Mouse (Mus musculus) retina, postnatal 7 days (tissue): ENCODE results near the gene Ppm1l.

Source experiments
- DNase-seq: peaks from one replicate; pipeline ENCODE4 v3.0.0-alpha.2; 2012; ENCODE audit warnings: low read depth, low spot score

Ppm1l gene

DNA sequence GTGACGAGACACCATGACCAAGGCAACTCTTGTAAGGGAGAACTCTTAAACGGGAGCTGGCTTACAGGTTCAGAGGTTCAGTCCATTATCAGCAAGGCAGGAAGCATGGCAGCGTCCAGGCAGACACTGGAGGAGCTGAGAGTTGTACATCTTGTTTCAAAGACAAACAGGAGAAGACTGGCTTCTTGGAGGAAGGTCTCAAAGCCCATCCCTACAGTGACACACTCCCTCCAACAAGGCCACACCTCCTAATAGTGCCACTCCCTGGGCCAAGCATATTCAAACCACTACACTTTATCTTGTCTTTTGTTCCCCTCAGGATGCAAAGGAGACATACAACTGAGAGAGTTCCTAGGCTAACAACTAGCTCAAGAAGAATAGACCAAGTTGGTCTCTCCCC is 279.5 kb downstream of the Ppm1l start:
- no peak for DNase-seq

DNA sequence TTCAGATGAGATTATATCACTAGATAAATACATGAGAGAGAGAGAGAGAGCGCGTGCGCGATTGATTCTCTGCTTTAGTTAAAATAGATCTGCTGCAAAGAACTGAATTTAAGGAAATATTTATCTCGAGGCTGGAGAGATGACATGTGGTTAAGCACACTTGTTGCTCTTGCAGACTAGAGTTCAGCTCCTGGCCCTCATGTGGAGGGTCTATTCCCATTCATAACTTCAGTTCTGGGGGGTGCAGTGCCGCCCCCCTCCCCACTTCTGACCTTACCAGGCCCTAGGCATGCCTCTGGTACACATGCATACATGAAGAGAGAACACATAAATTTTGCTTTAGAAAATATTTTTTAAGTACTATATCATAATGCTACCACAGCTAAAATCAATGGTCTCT is 280.6 kb downstream of the Ppm1l start:
- DNase-seq = no peak

DNA sequence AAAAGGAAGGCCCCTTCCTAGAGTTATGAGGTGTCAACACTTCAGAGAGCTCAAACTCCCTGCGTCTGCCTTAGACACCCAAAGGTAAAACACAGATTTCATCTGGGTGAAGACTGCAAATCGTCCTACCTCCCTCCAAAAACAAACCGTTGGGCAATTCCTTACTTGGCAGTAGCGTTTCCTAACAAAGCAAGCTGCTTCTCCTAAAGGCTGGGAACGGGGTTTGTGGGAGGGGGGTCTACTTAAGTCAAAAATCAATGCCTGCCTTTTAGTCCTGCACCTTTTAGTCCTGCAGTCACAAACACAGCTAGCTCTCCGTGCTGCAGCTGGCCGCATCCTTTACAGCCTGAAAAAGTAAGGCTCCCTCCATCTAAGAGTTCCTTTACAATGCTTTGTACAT is 281.2 kb downstream of the Ppm1l start:
- DNase-seq = no peak

DNA sequence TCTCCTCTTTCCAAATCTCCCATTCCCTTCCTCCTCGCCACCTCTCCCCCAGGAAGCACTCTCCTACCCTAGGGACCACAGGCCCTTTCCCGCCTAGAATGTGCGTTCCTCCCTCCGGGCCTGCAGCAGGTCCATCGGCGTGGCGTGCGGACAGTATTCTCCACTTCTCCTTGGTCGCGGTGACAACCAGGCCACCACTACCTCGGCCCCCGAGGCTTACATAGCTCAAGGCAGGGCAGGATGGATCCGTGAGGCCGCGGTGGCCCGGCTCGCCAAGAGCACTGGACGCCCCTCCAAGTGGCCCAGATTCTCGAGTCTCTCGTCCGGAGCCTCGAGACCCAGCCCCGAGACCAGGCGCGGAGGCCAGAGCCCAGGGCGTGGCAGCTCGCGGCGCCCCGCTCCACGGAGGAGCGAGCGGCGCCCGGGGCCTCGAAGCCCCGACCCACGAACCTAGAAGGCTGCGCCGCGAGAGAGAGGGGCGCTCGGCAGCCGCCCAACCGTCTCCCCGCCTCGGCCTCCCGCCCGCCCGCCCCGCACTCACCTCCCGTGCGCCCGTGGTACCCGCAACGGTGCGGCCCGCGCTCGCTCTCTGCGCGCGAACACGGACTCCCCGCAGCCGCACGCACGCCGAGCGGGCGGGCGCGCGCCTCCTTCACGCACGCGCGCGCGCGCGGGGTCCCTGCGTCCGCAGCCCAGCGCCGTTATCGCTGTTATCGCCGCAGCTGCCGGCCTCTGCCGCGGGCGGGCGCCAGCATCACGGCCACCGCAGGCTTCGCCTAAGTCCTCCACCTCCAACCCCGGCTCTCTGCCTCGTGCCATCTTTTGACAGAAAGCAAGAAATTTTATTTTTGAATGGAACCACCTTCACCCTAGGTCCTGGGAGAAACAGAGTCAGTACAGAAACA is 281.9 kb downstream of the Ppm1l start, which contains the start of gene B3galnt1:
B3galnt1 (minus strand) TSS at position 700 of the 905 bp plus-strand sequence.
- DNase-seq = peak; percentile 56

DNA sequence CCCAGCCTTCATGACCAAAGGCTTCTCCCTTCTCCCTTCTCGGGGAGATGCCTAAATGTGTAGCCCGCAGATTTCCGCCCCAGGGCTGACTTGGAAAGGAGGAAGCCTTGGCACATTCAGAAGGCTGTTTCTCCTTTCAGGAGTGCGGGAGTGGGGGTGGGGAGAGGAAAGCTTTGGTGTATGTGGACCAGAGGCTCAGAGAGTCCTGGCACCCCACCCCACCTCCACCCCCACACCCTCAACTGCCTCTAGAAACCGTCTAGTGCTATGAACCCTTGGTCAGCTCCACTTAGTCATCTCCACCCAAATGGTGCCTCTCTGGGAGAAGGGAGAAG is 282.5 kb downstream of the Ppm1l start:
- no peak for DNase-seq

DNA sequence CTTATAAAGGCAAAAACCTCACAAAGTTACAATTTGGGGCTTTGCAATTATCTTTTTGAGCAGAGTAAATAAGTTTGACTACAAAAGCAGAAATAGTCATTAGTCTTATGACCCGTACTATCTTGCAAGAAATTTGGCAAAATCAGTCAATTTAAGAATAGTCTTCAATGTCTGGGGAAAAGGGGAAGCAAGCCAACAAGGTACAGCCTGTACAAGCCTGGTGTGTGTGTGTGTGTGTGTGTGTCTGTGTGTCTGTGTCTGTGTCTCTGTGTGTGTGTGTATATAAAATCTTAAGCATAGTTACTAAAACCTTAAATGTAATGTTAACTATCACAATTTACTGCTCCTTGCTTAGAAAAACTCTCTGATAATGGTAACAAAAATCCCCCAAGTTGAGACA is 290.3 kb downstream of the Ppm1l start:
- DNase-seq = no peak

DNA sequence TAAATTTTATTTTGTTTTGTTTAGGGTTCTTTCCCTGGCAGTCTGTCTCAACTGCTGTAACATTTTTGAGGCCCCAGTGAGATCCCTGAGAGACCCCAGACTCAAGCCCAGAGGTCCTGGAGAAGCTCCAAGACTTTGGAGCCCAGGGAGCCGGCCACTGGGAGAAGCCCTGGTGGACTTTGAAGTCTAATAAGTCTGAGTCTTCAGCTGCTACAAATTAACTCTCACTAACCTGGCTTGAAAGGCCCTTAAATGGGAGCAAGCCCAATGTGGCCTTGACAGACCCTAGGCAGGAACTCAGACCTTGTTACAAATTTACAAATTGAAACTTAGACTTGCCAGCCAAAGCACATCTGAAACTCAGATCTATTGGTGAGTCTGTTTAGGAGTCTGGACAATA is 290.8 kb downstream of the Ppm1l start:
- no peak for DNase-seq

DNA sequence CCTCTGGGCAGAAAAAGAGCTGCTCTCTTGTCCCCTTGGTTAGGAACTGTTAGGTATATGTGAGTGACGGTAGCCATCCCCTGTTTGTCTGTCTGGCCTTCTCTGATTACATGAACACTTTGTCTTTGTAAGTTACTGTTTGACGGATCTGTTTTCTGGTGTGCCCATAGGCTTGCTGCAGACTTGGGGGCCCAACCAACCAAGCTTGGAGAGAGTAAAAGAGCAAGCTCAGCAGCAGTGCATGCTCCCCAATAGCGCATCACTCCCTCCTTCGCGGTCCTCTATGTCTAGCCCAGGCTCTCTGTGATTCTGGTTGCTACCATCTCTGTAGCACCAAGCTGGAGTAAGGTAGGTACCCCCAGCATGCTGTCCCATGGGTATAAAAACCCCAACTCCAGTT is 291.2 kb downstream of the Ppm1l start:
- DNase-seq = no peak
